Mouse (Mus musculus) heart, adult 2 months (tissue): ENCODE measurements at regions not wholly inside any gene's neighbourhood (a gene's known extent, or its start where the extent isn't known, plus 50 kb on each side); places are given as distances from the start of the nearest gene placed in this dataset.

Source experiments
- DNase-seq, 2 experiments: peaks; one replicate each; pipeline ENCODE4 v3.0.0; 2021
- H3K27ac ChIP-seq: fragments of 200-600 bp; 2 replicates; pipeline ENCODE4 v1.8.1; 2022
- H3K27me3 ChIP-seq: fragments of 200-500 bp; 2 replicates; pipeline ENCODE4 v1.6.1; 2012; ENCODE audit warnings: mild to moderate bottlenecking, low read length, inconsistent platforms, mixed read lengths; ENCODE audit not compliant: control insufficient read depth, insufficient read depth
- H3K36me3 ChIP-seq: fragments of 200-500 bp; 2 replicates; pipeline ENCODE4 v1.6.1; 2012; ENCODE audit warnings: low read length, inconsistent platforms; ENCODE audit not compliant: control insufficient read depth, insufficient read depth
- H3K4me1 ChIP-seq: fragments of 200-500 bp; 2 replicates; pipeline ENCODE4 v1.6.1; 2011; ENCODE audit warnings: low read length; ENCODE audit not compliant: control insufficient read depth, insufficient read depth
- H3K4me3 ChIP-seq: fragments of 200-600 bp; 2 replicates; pipeline ENCODE4 v1.8.1; 2022
- H3K79me2 ChIP-seq: fragments of 200-500 bp; replicated peaks from 2 replicates; pipeline ENCODE4 v1.6.1; 2012; ENCODE audit warnings: mild to moderate bottlenecking, inconsistent platforms, low read length, moderate library complexity, mixed read lengths; ENCODE audit not compliant: control insufficient read depth, insufficient read depth
- H3K9ac ChIP-seq: fragments of 200-500 bp; 2 replicates; pipeline ENCODE4 v1.6.1; 2012; ENCODE audit warnings: low read depth, mild to moderate bottlenecking, control low read depth, inconsistent platforms, low read length, mixed read lengths
- CTCF ChIP-seq: fragments of 200-600 bp; IDR thresholded peaks from 2 replicates; pipeline ENCODE4 v1.8.1; 2022; ENCODE audit warnings: antibody characterized with exemption, mild to moderate bottlenecking, moderate library complexity
- EP300 ChIP-seq: fragments of 200-500 bp; IDR thresholded peaks from 2 replicates; pipeline ENCODE4 v1.6.1; 2011; ENCODE audit warnings: low read depth, low read length, control low read depth; ENCODE audit not compliant: insufficient read depth
- POLR2A ChIP-seq: fragments of 200-500 bp; IDR thresholded peaks from 2 replicates; pipeline ENCODE4 v1.6.1; 2011; ENCODE audit warnings: mild to moderate bottlenecking, low read depth, low read length, control low read depth; ENCODE audit not compliant: insufficient read depth
- WGBS: fragments of 180-500 bp; shearing (Covaris S2); methylation state at CpG from one replicate; pipeline ENCODE4 v1.1.7; 2018; 5-methylcytosine and 5-hydroxymethylcytosine counted together
- intact Hi-C: fragments of 180-260 bp; cut with DNase I; formaldehyde crosslinking; loops from one replicate; pipeline ENCODE4 v1.15.1; 2025

GRCm38 (mm10) chr13:93243076-93243475 lies 50.9 kb upstream of the Tent2 start:
- intact Hi-C loops, result loop anchor here (1.0 to 10.0 kb wide), 4 partner anchors 101 to 492 kb away; partner anchors contain the start of gene Cmya5
- peak; percentile 67 to 80 for DNase-seq
- H3K27me3 ChIP-seq, result no peaks in the 10 kb centered on the region; the same call in 1 of the 2 replicates
- no peak overlapping the region for H3K9ac ChIP-seq
- TF ChIP-seq POLR2A, result no peak
- no peak for TF ChIP-seq EP300
- TF ChIP-seq CTCF, result peak; percentile 99; the same call in 1 of the 2 replicates
- H3K27ac ChIP-seq, result no peak overlapping the region
- no peak overlapping the region for H3K4me3 ChIP-seq
- no peaks in the 10 kb centered on the region for H3K79me2 ChIP-seq
- H3K4me1 ChIP-seq, result no peaks in the 10 kb centered on the region; the same call in 1 of the 2 replicates
- WGBS, result 56% methylated on average over 2 of the region's 2 CpGs
- H3K36me3 ChIP-seq, result no peaks in the 10 kb centered on the region

GRCm38 (mm10) chr13:93248711-93249110 lies 50.7 kb upstream of the Homer1 start:
- Histone ChIP-seq H3K4me3 (no peak overlapping the region), H3K27me3 (no peaks in the 10 kb centered on the region; the same call in 1 of the 2 replicates), H3K4me1 (no peaks in the 10 kb centered on the region), H3K9ac (no peak overlapping the region), H3K27ac (no peak overlapping the region), H3K36me3 (no peaks in the 10 kb centered on the region), H3K79me2 (no peaks in the 10 kb centered on the region)
- intact Hi-C loops, result loop anchor here (10.0 kb wide), 1 partner anchor 154 kb away; no protein-coding TSS in a partner anchor
- TF ChIP-seq EP300 (no peak), POLR2A (no peak), CTCF (no peak)
- DNase-seq, result no peak
- 70% methylated on average over 4 of the region's 4 CpGs for WGBS
